ENCODE assay signal across 16 mouse cellular contexts in genomic region chr12:82568370-82568769, GRCm38 (mm10). TPM values are rescaled to one million over a fixed set of nuclear protein-coding genes. Genes with fewer than 3 reads are reported as not detected.
DNase-seq lines count a peak whose midpoint lies in the region; ATAC-seq lines count a peak whose summit lies in the region.
"Had no signal": no experiment of that assay in that cellular context is flagged by ENCODE, and none has a peak within 500 bp of the region (broad histone marks: within the 10 kb centered on the region; RNA-seq: fewer than 3 reads in every experiment).

No protein-coding gene starts in this region.

- no peak overlapping the region for H3K4me3 ChIP-seq in midbrain, embryonic 15.5 days
- no peak overlapping the region for H3K4me3 ChIP-seq in midbrain, embryonic 16.5 days (ENCODE audit: low read depth, low read length)
- H3K4me3 ChIP-seq: heart, embryonic 13.5 days; hindbrain, embryonic 15.5 days; midbrain, embryonic 12.5 days; neural tube, embryonic 12.5 days had no signal

- H3K4me1 ChIP-seq in midbrain, embryonic 15.5 days: no peaks in the 10 kb centered on the region
- peaks cover 2% of the 10 kb centered on the region; the same call in 1 of the 2 replicates for H3K4me1 ChIP-seq in midbrain, embryonic 16.5 days (ENCODE audit: control insufficient read depth, insufficient read depth, low read length)
- H3K4me1 ChIP-seq: heart, embryonic 13.5 days; midbrain, embryonic 12.5 days; neural tube, embryonic 12.5 days had no signal

- WGBS in midbrain, embryonic 15.5 days: 92% methylated on average over 1 of the region's 1 CpGs
- WGBS in midbrain, embryonic 16.5 days: 93% methylated on average over 1 of the region's 1 CpGs

- DNase-seq in heart, postnatal 4 days: peak; percentile 14
- no peak for DNase-seq in heart, postnatal 25 days (ENCODE audit: low spot score)
- DNase-seq in A20 (ENCODE audit: low read depth, low spot score) (peak; percentile 36), NIH3T3 (ENCODE audit: low read depth) (peak; percentile 4)
- no peak for DNase-seq in adrenal gland, adult 2 months
- DNase-seq: cerebellum, adult 18-20 months; gastrocnemius, postnatal 36 days; right cerebral cortex, adult 18-20 months; spleen, adult 18-20 months had no signal

- H3K36me3 ChIP-seq in midbrain, embryonic 15.5 days (replicated peaks): no peaks in the 10 kb centered on the region
- H3K36me3 ChIP-seq in midbrain, embryonic 16.5 days (ENCODE audit: control insufficient read depth, insufficient read depth, low read length): no peaks in the 10 kb centered on the region
- H3K36me3 ChIP-seq: heart, embryonic 13.5 days; hindbrain, embryonic 15.5 days; midbrain, embryonic 12.5 days; neural tube, embryonic 12.5 days had no signal

- no peaks in the 10 kb centered on the region for H3K9me3 ChIP-seq in midbrain, embryonic 15.5 days
- H3K9me3 ChIP-seq in midbrain, embryonic 16.5 days (replicated peaks; ENCODE audit: control insufficient read depth, low read length, poor library complexity, severe bottlenecking): no peaks in the 10 kb centered on the region
- H3K9me3 ChIP-seq: heart, embryonic 13.5 days; hindbrain, embryonic 15.5 days; midbrain, embryonic 12.5 days; neural tube, embryonic 12.5 days had no signal

- H3K27ac ChIP-seq in midbrain, embryonic 15.5 days: peak overlapping the region; percentile 16; the same call in 1 of the 2 replicates
- no peak overlapping the region for H3K27ac ChIP-seq in midbrain, embryonic 16.5 days (ENCODE audit: low read length)
- H3K27ac ChIP-seq: heart, embryonic 13.5 days; hindbrain, embryonic 15.5 days; midbrain, embryonic 12.5 days; neural tube, embryonic 12.5 days had no signal

- no peaks in the 10 kb centered on the region for H3K27me3 ChIP-seq in midbrain, embryonic 15.5 days (replicated peaks)
- no peaks in the 10 kb centered on the region for H3K27me3 ChIP-seq in midbrain, embryonic 16.5 days (ENCODE audit: control insufficient read depth, insufficient read depth, low read depth, low read length)
- H3K27me3 ChIP-seq: heart, embryonic 13.5 days; hindbrain, embryonic 15.5 days; midbrain, embryonic 12.5 days; neural tube, embryonic 12.5 days had no signal

- intact Hi-C loops in heart, postnatal 25 days (cut with DNase I): no loop called here

- no peak overlapping the region for H3K4me2 ChIP-seq in midbrain, embryonic 15.5 days
- H3K4me2 ChIP-seq in midbrain, embryonic 16.5 days (ENCODE audit: low read length): no peak overlapping the region
- H3K4me2 ChIP-seq: heart, embryonic 13.5 days; hindbrain, embryonic 15.5 days; midbrain, embryonic 12.5 days; neural tube, embryonic 12.5 days had no signal

- H3K9ac ChIP-seq in midbrain, embryonic 15.5 days: no peak overlapping the region
- no peak overlapping the region for H3K9ac ChIP-seq in midbrain, embryonic 16.5 days (ENCODE audit: low read depth, low read length)
- H3K9ac ChIP-seq: heart, embryonic 13.5 days; hindbrain, embryonic 15.5 days; midbrain, embryonic 12.5 days; neural tube, embryonic 12.5 days had no signal

- no peak for ATAC-seq in midbrain, embryonic 15.5 days (replicated peaks)
- ATAC-seq in midbrain, embryonic 16.5 days: no peak
- no peak for ATAC-seq in activated CD4-positive, CD25-positive, alpha-beta regulatory T cell, adult 4 months

RNA-seq across cellular contexts. Expression of gene Rgs6, which starts 19.7 kb away (rescaled TPM):
- 10 to 100 TPM; 20.8 to 21.5 TPM for total RNA-seq in heart, postnatal 4 days (2021)
- total RNA-seq in heart, postnatal 25 days (2021): 10 to 100 TPM; 12.6 to 13.8 TPM
- polyA plus RNA-seq in midbrain, embryonic 15.5 days (2015; fragmentation: Nextera tagmentation; extraction: Ambion mirVana): 14.3 and 15.5 TPM in 2 replicates
- polyA plus RNA-seq in midbrain, embryonic 16.5 days (2015; fragmentation: Nextera tagmentation; extraction: Ambion mirVana): 17.8 and 17.9 TPM in 2 replicates
- under 1 TPM in 1 of 2 experiments, not detected in 1; 0.49 TPM for polyA plus RNA-seq in activated CD4-positive, CD25-positive, alpha-beta regulatory T cell, adult 4 months (2017; shearing (Covaris generic))
- under 1 TPM; 0.75 to 0.76 TPM for total RNA-seq in adrenal gland, adult 2 months (2021)
- 0.16 and 0.33 TPM in 2 replicates for polyA plus RNA-seq in adrenal gland, adult 2 months (2012; rRNA removed)

Comparison
In these comparisons a context has a peak if more than half of its experiments do, and no peak if none do; other contexts are left out.
1. DNase-seq: peak in heart, postnatal 4 days (single experiment), A20 (single experiment) and NIH3T3 (single experiment); none in heart, postnatal 25 days (single experiment) and adrenal gland, adult 2 months (single experiment).
2. RNA of gene Rgs6, which starts 19.7 kb away (polyA plus RNA-seq): 17.8 to 17.9 TPM in midbrain, embryonic 16.5 days and 14.3 to 15.5 TPM in midbrain, embryonic 15.5 days; 0.49 TPM in activated CD4-positive, CD25-positive, alpha-beta regulatory T cell, adult 4 months and 0.16 to 0.33 TPM in adrenal gland, adult 2 months; every median in the first group is over 10 times any median in the second.